Mouse (Mus musculus): ENCODE data around the gene Klk4. TPM values are rescaled to one million over a fixed set of nuclear protein-coding genes. Genes with fewer than 3 reads are reported as not detected.

Klk4 gene
- polyA plus RNA-seq (2012; rRNA removed), result not detected in 2 replicates

DNA sequence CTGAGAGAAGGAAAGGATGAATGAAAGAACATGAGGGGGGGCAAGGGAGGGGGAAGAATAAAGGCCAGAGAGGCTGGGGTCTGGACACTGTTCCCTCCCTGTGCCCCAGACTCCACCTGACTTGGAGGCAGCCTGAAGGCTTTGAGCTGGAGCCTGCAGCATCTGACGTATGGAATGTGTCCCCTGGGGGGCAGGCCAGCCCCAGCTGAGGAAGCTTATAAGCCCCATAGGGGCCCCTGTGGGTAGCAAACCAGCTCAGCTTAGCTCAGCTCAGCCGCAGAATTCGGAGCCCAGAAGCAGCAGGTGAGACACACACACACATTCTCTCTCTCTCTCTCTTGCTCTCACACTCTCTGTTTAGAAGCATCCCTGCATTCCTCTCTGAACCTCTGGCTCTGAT lies at the start of gene Klk4:
TSS of gene Klk4 (plus strand) at position 249 of the 400 bp plus-strand sequence.
- no peak for TF ChIP-seq CTCF (IDR thresholded peaks at IDR 0.05; ENCODE audit: borderline replicate concordance, insufficient read depth, low read depth, low read length)
- TF ChIP-seq POLR2A (IDR thresholded peaks at IDR 0.05; ENCODE audit: borderline replicate concordance, insufficient read depth, low read length), result no peak
- no peak for DNase-seq
- H3K27me3 ChIP-seq (ENCODE audit: control insufficient read depth, insufficient read depth, low read length), result no peaks in the 10 kb centered on the region
- no peak within 1 kb of the TSS for H3K4me3 ChIP-seq (replicated peaks; ENCODE audit: insufficient read depth, low read depth, low read length)
- H3K27ac ChIP-seq (ENCODE audit: insufficient read depth, low read length), result no peak within 1 kb of the TSS
- H3K4me1 ChIP-seq (ENCODE audit: control insufficient read depth, insufficient read depth, low read length), result no peaks in the 10 kb centered on the region
- 5% methylated on average over 3 of the region's 3 CpGs for WGBS

- no peak for DNase-seq
- no peaks in the 10 kb centered on the region for H3K27me3 ChIP-seq (ENCODE audit: control insufficient read depth, insufficient read depth, low read length)
- H3K4me3 ChIP-seq (replicated peaks; ENCODE audit: insufficient read depth, low read depth, low read length), result no peak within 1 kb of the TSS
- H3K4me1 ChIP-seq (ENCODE audit: control insufficient read depth, insufficient read depth, low read length), result no peaks in the 10 kb centered on the region
- H3K27ac ChIP-seq (ENCODE audit: insufficient read depth, low read length), result no peak within 1 kb of the TSS
- TF ChIP-seq POLR2A (IDR thresholded peaks at IDR 0.05; ENCODE audit: borderline replicate concordance, insufficient read depth, low read length) (no peak), CTCF (IDR thresholded peaks at IDR 0.05; ENCODE audit: borderline replicate concordance, insufficient read depth, low read depth, low read length) (no peak)
- WGBS, result 52% methylated on average over 3 of the region's 3 CpGs
Observed at GRCm38 (mm10) chr7:43841701-43842100, 39.3 kb upstream of the Klk4 start, which contains the start of gene Klk5. Klk5 (plus strand) TSS chr7:43841971.

GRCm38 (mm10) chr7:43843801-43844200 lies 37.2 kb upstream of the Klk4 start:
- Histone ChIP-seq H3K4me3 (replicated peaks; ENCODE audit: insufficient read depth, low read depth, low read length) (no peak overlapping the region), H3K4me1 (ENCODE audit: control insufficient read depth, insufficient read depth, low read length) (no peaks in the 10 kb centered on the region), H3K27ac (ENCODE audit: insufficient read depth, low read length) (no peak overlapping the region), H3K27me3 (ENCODE audit: control insufficient read depth, insufficient read depth, low read length) (no peaks in the 10 kb centered on the region)
- no peak for TF ChIP-seq CTCF (IDR thresholded peaks at IDR 0.05; ENCODE audit: borderline replicate concordance, insufficient read depth, low read depth, low read length)
- TF ChIP-seq POLR2A (IDR thresholded peaks at IDR 0.05; ENCODE audit: borderline replicate concordance, insufficient read depth, low read length), result no peak
- 87% methylated on average over 4 of the region's 4 CpGs for WGBS
- no peak for DNase-seq

DNA sequence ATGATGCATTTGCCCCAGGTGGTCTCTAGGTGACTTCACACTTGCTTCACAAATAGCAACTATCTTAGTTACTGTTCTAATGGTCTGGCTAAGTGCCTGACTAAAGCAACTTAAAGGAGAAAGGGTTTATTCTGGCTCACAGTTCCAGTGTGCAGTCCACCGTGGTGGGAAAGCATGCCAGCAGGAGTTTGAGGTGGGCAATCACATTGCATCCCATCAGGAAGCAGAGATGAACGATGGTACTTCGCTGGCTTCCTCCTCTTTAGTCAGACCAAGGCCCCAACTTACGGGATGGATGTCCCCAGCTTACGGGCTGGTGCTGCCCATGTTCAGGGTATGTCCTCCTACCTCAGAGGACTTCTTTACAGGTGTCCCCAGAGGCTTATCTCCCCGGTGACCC lies 29.3 kb upstream of the Klk4 start:
- whole genome bisulfite sequencing, result 85% methylated on average over 6 of the region's 6 CpGs
- no peak overlapping the region for H3K4me3 ChIP-seq (replicated peaks; ENCODE audit: insufficient read depth, low read depth, low read length)
- TF ChIP-seq POLR2A (IDR thresholded peaks at IDR 0.05; ENCODE audit: borderline replicate concordance, insufficient read depth, low read length) (no peak), CTCF (IDR thresholded peaks at IDR 0.05; ENCODE audit: borderline replicate concordance, insufficient read depth, low read depth, low read length) (no peak)
- no peak overlapping the region for H3K27ac ChIP-seq (ENCODE audit: insufficient read depth, low read length)
- H3K4me1 ChIP-seq (ENCODE audit: control insufficient read depth, insufficient read depth, low read length), result no peaks in the 10 kb centered on the region
- no peak for DNase-seq
- no peaks in the 10 kb centered on the region for H3K27me3 ChIP-seq (ENCODE audit: control insufficient read depth, insufficient read depth, low read length)

DNA sequence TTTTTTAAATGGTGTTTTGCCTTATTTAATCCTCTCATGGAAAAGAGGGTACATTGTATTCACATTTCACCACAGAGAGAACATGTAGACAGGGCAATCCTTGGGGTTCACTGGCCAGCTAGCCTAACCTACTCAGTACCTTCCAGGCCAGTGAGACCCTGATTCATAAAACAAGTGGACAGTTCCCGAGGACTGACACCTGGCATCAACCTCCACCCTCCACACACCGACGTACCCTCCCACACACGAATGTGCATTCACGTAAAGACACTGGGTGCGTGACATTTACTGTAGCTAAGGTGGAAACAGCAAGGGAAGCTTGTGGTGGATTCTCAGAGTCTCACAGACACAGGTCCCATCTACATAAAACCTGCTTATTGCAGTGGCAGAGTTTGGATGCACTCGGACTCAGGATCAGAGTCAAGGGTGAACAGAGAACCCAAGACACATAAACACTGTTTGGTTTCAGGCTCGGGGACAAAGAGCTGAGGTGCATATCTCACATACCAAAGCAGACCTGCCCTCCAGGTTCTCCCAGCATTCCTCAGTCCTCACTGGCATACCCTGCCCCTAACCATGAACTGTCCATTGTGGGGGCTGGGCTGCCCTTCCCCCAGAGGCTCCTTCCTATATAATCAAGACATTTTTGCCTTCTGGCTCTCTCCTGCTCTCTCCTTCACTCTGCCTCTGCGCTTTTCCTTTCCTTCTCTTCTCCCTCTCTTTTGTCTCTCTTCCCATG lies 26.1 kb upstream of the Klk4 start:
- H3K4me3 ChIP-seq (replicated peaks; ENCODE audit: insufficient read depth, low read depth, low read length), result no peak overlapping the region
- DNase-seq, result no peak
- no peak overlapping the region for H3K27ac ChIP-seq (ENCODE audit: insufficient read depth, low read length)
- H3K27me3 ChIP-seq (ENCODE audit: control insufficient read depth, insufficient read depth, low read length), result no peaks in the 10 kb centered on the region
- WGBS, result 76% methylated on average over 9 of the region's 9 CpGs
- no peak for TF ChIP-seq POLR2A (IDR thresholded peaks at IDR 0.05; ENCODE audit: borderline replicate concordance, insufficient read depth, low read length)
- no peak for TF ChIP-seq CTCF (IDR thresholded peaks at IDR 0.05; ENCODE audit: borderline replicate concordance, insufficient read depth, low read depth, low read length)
- no peaks in the 10 kb centered on the region for H3K4me1 ChIP-seq (ENCODE audit: control insufficient read depth, insufficient read depth, low read length)

DNA sequence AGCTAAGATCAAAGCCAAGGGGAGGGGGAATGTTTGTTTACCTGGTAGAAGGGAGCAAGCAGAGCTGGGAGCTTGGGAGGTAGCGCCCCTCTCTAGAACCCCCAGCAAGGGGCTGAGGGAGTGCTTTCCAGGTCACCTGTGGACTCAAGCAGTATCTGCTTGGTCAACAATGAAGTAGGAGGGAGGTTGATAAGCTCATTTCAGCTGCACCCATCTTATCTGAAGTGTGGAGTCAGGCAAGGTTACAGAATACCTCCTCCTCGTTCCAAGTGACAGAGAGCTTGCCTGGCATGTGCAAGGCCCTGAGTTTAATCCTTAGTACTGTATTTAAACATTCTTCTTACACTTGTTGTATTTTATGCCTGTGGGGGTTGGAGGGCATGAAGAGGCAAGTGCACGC lies 25.3 kb upstream of the Klk4 start:
- no peaks in the 10 kb centered on the region for H3K4me1 ChIP-seq (ENCODE audit: control insufficient read depth, insufficient read depth, low read length)
- H3K27ac ChIP-seq (ENCODE audit: insufficient read depth, low read length), result no peak overlapping the region
- TF ChIP-seq CTCF (IDR thresholded peaks at IDR 0.05; ENCODE audit: borderline replicate concordance, insufficient read depth, low read depth, low read length) (no peak), POLR2A (IDR thresholded peaks at IDR 0.05; ENCODE audit: borderline replicate concordance, insufficient read depth, low read length) (no peak)
- WGBS, result 76% methylated on average over 3 of the region's 3 CpGs
- no peaks in the 10 kb centered on the region for H3K27me3 ChIP-seq (ENCODE audit: control insufficient read depth, insufficient read depth, low read length)
- DNase-seq, result no peak
- no peak overlapping the region for H3K4me3 ChIP-seq (replicated peaks; ENCODE audit: insufficient read depth, low read depth, low read length)

- no peak for DNase-seq
- H3K4me1 ChIP-seq (ENCODE audit: control insufficient read depth, insufficient read depth, low read length), result no peaks in the 10 kb centered on the region
- H3K27me3 ChIP-seq (ENCODE audit: control insufficient read depth, insufficient read depth, low read length), result no peaks in the 10 kb centered on the region
- WGBS, result 77% methylated on average over 7 of the region's 7 CpGs
- no peak overlapping the region for H3K4me3 ChIP-seq (replicated peaks; ENCODE audit: insufficient read depth, low read depth, low read length)
- TF ChIP-seq CTCF (IDR thresholded peaks at IDR 0.05; ENCODE audit: borderline replicate concordance, insufficient read depth, low read depth, low read length), result no peak
- no peak for TF ChIP-seq POLR2A (IDR thresholded peaks at IDR 0.05; ENCODE audit: borderline replicate concordance, insufficient read depth, low read length)
- H3K27ac ChIP-seq (ENCODE audit: insufficient read depth, low read length), result no peak overlapping the region
Observed at GRCm38 (mm10) chr7:43856307-43856706, 24.7 kb upstream of the Klk4 start.

GRCm38 (mm10) chr7:43857501-43857900 lies 23.5 kb upstream of the Klk4 start:
- no peak for TF ChIP-seq POLR2A (IDR thresholded peaks at IDR 0.05; ENCODE audit: borderline replicate concordance, insufficient read depth, low read length)
- TF ChIP-seq CTCF (IDR thresholded peaks at IDR 0.05; ENCODE audit: borderline replicate concordance, insufficient read depth, low read depth, low read length), result no peak
- Histone ChIP-seq H3K4me1 (ENCODE audit: control insufficient read depth, insufficient read depth, low read length) (no peaks in the 10 kb centered on the region), H3K27me3 (ENCODE audit: control insufficient read depth, insufficient read depth, low read length) (no peaks in the 10 kb centered on the region), H3K4me3 (replicated peaks; ENCODE audit: insufficient read depth, low read depth, low read length) (no peak overlapping the region), H3K27ac (ENCODE audit: insufficient read depth, low read length) (no peak overlapping the region)
- 90% methylated on average over 12 of the region's 12 CpGs for WGBS
- no peak for DNase-seq

Data from cerebellum, adult 2 months (tissue).